In the genomic region with DNA sequence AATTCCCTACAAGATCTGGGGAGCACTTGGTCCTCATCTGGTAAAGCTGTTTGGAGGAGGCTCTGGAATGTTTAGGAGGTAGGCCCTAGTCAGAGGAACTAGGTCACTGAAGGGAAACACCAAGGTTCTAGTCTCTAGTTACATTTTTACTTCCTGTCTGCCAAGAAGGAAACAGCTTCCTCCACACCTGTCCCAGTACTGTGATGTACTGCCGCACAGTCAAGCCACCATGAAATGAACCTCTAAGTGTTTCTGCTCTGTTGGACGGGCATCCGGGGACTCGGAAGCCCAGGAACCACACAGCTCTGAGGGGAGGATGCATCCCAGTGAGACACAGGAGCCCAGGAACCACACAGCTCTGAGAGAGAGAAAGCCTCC, we compare ENCODE assay signal across 12 mouse cellular contexts. TPM values are rescaled to one million over a fixed set of nuclear protein-coding genes. Genes with fewer than 3 reads are reported as not detected.
DNase-seq lines count a peak whose midpoint lies in the region; ATAC-seq lines count a peak whose summit lies in the region.
"Had no signal": no experiment of that assay in that cellular context is flagged by ENCODE, and none has a peak within 500 bp of the region (broad histone marks: within the 10 kb centered on the region; RNA-seq: fewer than 3 reads in every experiment).

No protein-coding gene starts in this region.

- H3K27ac ChIP-seq in embryonic facial prominence, embryonic 10.5 days (replicated peaks), result 0 out of 2 replicates have a peak overlapping the region, but pooled peaks have one; percentile 51
- H3K27ac ChIP-seq in hindbrain, embryonic 15.5 days (replicated peaks), result peak overlapping the region; percentile 84
- peak overlapping the region; percentile 76 for H3K27ac ChIP-seq in neural tube, embryonic 14.5 days (ENCODE audit: low read depth, low read length)
- no peak overlapping the region for H3K27ac ChIP-seq in heart, embryonic 10.5 days
- H3K27ac ChIP-seq: lung, embryonic 15.5 days had no signal

- no peaks in the 10 kb centered on the region for H3K36me3 ChIP-seq in embryonic facial prominence, embryonic 10.5 days (replicated peaks)
- no peaks in the 10 kb centered on the region for H3K36me3 ChIP-seq in hindbrain, embryonic 15.5 days
- H3K36me3 ChIP-seq in neural tube, embryonic 14.5 days (ENCODE audit: control insufficient read depth, insufficient read depth, low read length), result no peaks in the 10 kb centered on the region
- no peaks in the 10 kb centered on the region for H3K36me3 ChIP-seq in heart, embryonic 10.5 days
- H3K36me3 ChIP-seq: lung, embryonic 15.5 days had no signal

- peak; percentile 42 for ATAC-seq in frontal cortex, adult (ENCODE audit: low TSS enrichment)
- ATAC-seq in hindbrain, embryonic 15.5 days (ENCODE audit: low FRiP score, low read depth), result peak; percentile 31; the same call in 1 of the 2 replicates
- ATAC-seq in neural tube, embryonic 14.5 days (ENCODE audit: low read depth), result peak; percentile 45

- DNase-seq in frontal cortex, postnatal 14 days (ENCODE audit: low spot score in 2 of 2), result no peak
- DNase-seq in embryonic facial prominence, embryonic 10.5 days (ENCODE audit: low spot score), result no peak
- no peak for DNase-seq in urinary bladder, adult 2 months (ENCODE audit: low spot score)
- no peak for DNase-seq in adrenal gland, postnatal 4 days (ENCODE audit: low spot score in 2 of 2)
- no peak for DNase-seq in heart, embryonic 10.5 days (ENCODE audit: low spot score)
- DNase-seq: cerebellum, adult 11 months; heart, adult 11 months had no signal

- WGBS in embryonic facial prominence, embryonic 10.5 days, result 73% methylated on average over 4 of the region's 4 CpGs
- WGBS in hindbrain, embryonic 15.5 days, result 33% methylated on average over 4 of the region's 4 CpGs
- WGBS in neural tube, embryonic 14.5 days, result 23% methylated on average over 4 of the region's 4 CpGs
- 75% methylated on average over 4 of the region's 4 CpGs for WGBS in heart, embryonic 10.5 days

- peaks cover 27% of the 10 kb centered on the region for H3K4me1 ChIP-seq in embryonic facial prominence, embryonic 10.5 days
- H3K4me1 ChIP-seq in hindbrain, embryonic 15.5 days (replicated peaks), result peaks cover 43% of the 10 kb centered on the region
- peaks cover 11% of the 10 kb centered on the region for H3K4me1 ChIP-seq in neural tube, embryonic 14.5 days (ENCODE audit: control insufficient read depth, insufficient read depth, low read length)
- H3K4me1 ChIP-seq in heart, embryonic 10.5 days, result peaks cover 17% of the 10 kb centered on the region

- H3K27me3 ChIP-seq in embryonic facial prominence, embryonic 10.5 days (replicated peaks; ENCODE audit: low read depth, poor library complexity, severe bottlenecking), result 0 out of 2 replicates have a peak, but pooled peaks cover 4% of the 10 kb centered on the region
- no peaks in the 10 kb centered on the region for H3K27me3 ChIP-seq in hindbrain, embryonic 15.5 days
- no peaks in the 10 kb centered on the region for H3K27me3 ChIP-seq in neural tube, embryonic 14.5 days (ENCODE audit: control insufficient read depth, insufficient read depth, low read length)
- H3K27me3 ChIP-seq in heart, embryonic 10.5 days (ENCODE audit: insufficient read depth, poor library complexity, severe bottlenecking), result no peaks in the 10 kb centered on the region
- H3K27me3 ChIP-seq: lung, embryonic 15.5 days had no signal

- H3K4me2 ChIP-seq in hindbrain, embryonic 15.5 days, result 0 out of 2 replicates have a peak overlapping the region, but pooled peaks have one; percentile 11
- no peak overlapping the region for H3K4me2 ChIP-seq in neural tube, embryonic 14.5 days (ENCODE audit: low read depth, low read length)
- H3K4me2 ChIP-seq: lung, embryonic 15.5 days had no signal

- H3K4me3 ChIP-seq in embryonic facial prominence, embryonic 10.5 days, result no peak overlapping the region
- no peak overlapping the region for H3K4me3 ChIP-seq in hindbrain, embryonic 15.5 days
- no peak overlapping the region for H3K4me3 ChIP-seq in neural tube, embryonic 14.5 days (ENCODE audit: low read depth, low read length)
- no peak overlapping the region for H3K4me3 ChIP-seq in heart, embryonic 10.5 days
- H3K4me3 ChIP-seq: lung, embryonic 15.5 days had no signal

- H3K9ac ChIP-seq in hindbrain, embryonic 15.5 days, result no peak overlapping the region
- no peak overlapping the region for H3K9ac ChIP-seq in neural tube, embryonic 14.5 days (replicated peaks; ENCODE audit: low read depth, low read length)
- H3K9ac ChIP-seq: lung, embryonic 15.5 days had no signal

- no peaks in the 10 kb centered on the region for H3K9me3 ChIP-seq in embryonic facial prominence, embryonic 10.5 days
- no peaks in the 10 kb centered on the region for H3K9me3 ChIP-seq in hindbrain, embryonic 15.5 days
- H3K9me3 ChIP-seq in neural tube, embryonic 14.5 days (ENCODE audit: control insufficient read depth, low read length), result no peaks in the 10 kb centered on the region
- no peaks in the 10 kb centered on the region for H3K9me3 ChIP-seq in heart, embryonic 10.5 days
- H3K9me3 ChIP-seq: lung, embryonic 15.5 days had no signal

RNA-seq across cellular contexts. Expression of a gene that starts 0.4 kb away (rescaled TPM):
- 0.22 TPM in 1 of 2 replicates, not detected in the other for polyA plus RNA-seq in embryonic facial prominence, embryonic 10.5 days (2016; fragmentation: Nextera tagmentation; extraction: Ambion mirVana)
- polyA plus RNA-seq in hindbrain, embryonic 15.5 days (2015; fragmentation: Nextera tagmentation; extraction: Ambion mirVana), result 7.1 and 7.7 TPM in 2 replicates
- 6.5 and 6.9 TPM in 2 replicates for polyA plus RNA-seq in neural tube, embryonic 14.5 days (2014; fragmentation: Nextera tagmentation; extraction: Ambion mirVana)
- polyA plus RNA-seq in urinary bladder, adult 2 months (2012; rRNA removed), result 0.08 and 0.41 TPM in 2 replicates
- total RNA-seq in adrenal gland, postnatal 4 days (2021), result 1 to 10 TPM in 1 of 2 experiments, under 1 TPM in 1; 0.45 to 1.1 TPM
- polyA plus RNA-seq in heart, embryonic 10.5 days (2016; fragmentation: Nextera tagmentation; extraction: Ambion mirVana), result not detected in 2 replicates
- total RNA-seq: adrenal gland, adult 18-20 months had no signal

RNA-seq across cellular contexts. Expression of a gene that starts 32.1 kb away (rescaled TPM):
- polyA plus RNA-seq in embryonic facial prominence, embryonic 10.5 days (2016; fragmentation: Nextera tagmentation; extraction: Ambion mirVana), result not detected in 2 replicates
- 0.17 and 0.25 TPM in 2 replicates for polyA plus RNA-seq in hindbrain, embryonic 15.5 days (2015; fragmentation: Nextera tagmentation; extraction: Ambion mirVana)
- 0.13 and 0.14 TPM in 2 replicates for polyA plus RNA-seq in neural tube, embryonic 14.5 days (2014; fragmentation: Nextera tagmentation; extraction: Ambion mirVana)
- polyA plus RNA-seq in urinary bladder, adult 2 months (2012; rRNA removed), result 0.06 and 0.08 TPM in 2 replicates
- under 1 TPM; 0.59 to 0.73 TPM for total RNA-seq in adrenal gland, postnatal 4 days (2021)
- polyA plus RNA-seq in heart, embryonic 10.5 days (2016; fragmentation: Nextera tagmentation; extraction: Ambion mirVana), result 0.04 TPM in 1 of 2 replicates, not detected in the other

RNA-seq across cellular contexts. Expression of a gene that starts 34.6 kb away (rescaled TPM):
- 168 and 177 TPM in 2 replicates for polyA plus RNA-seq in embryonic facial prominence, embryonic 10.5 days (2016; fragmentation: Nextera tagmentation; extraction: Ambion mirVana)
- polyA plus RNA-seq in hindbrain, embryonic 15.5 days (2015; fragmentation: Nextera tagmentation; extraction: Ambion mirVana), result 204 TPM in 2 replicates
- 93.2 and 105 TPM in 2 replicates for polyA plus RNA-seq in neural tube, embryonic 14.5 days (2014; fragmentation: Nextera tagmentation; extraction: Ambion mirVana)
- polyA plus RNA-seq in urinary bladder, adult 2 months (2012; rRNA removed), result 160 and 190 TPM in 2 replicates
- 100 to 1,000 TPM; 412 to 422 TPM for total RNA-seq in adrenal gland, postnatal 4 days (2021)
- 193 and 231 TPM in 2 replicates for polyA plus RNA-seq in heart, embryonic 10.5 days (2016; fragmentation: Nextera tagmentation; extraction: Ambion mirVana)
